Mouse (Mus musculus) limb, embryonic 11.5 days (tissue): ENCODE measurements around the gene Lrch1. TPM values are rescaled to one million over a fixed set of nuclear protein-coding genes. Genes with fewer than 3 reads are reported as not detected.
A peak's percentile ranks its signal among the peaks of the same experiment; 100 is the strongest.

Experiments
- ATAC-seq: fragments of 200-750 bp; cut with Nextera tagmentation; 2 replicates; pipeline ENCODE4 v1.8.0; 2017; ENCODE audit warnings: low read depth; ENCODE audit not compliant: insufficient number of reproducible peaks, low FRiP score, low TSS enrichment
- DNase-seq: peaks from one replicate; pipeline ENCODE4 v3.0.0-alpha.2; 2015; ENCODE audit warnings: low spot score
- H3K27ac ChIP-seq: fragments of 300-500 bp; sonication (generic); replicated peaks from 2 replicates; pipeline ENCODE4 v1.5.1; 2014; ENCODE audit warnings: low read depth, mild to moderate bottlenecking, low read length
- H3K27me3 ChIP-seq: fragments of 300-500 bp; sonication (generic); 2 replicates; pipeline ENCODE4 v1.6.1; 2014; ENCODE audit warnings: mild to moderate bottlenecking, low read length, mixed read lengths; ENCODE audit not compliant: control insufficient read depth, insufficient read depth
- H3K36me3 ChIP-seq: fragments of 300-500 bp; sonication (generic); 2 replicates; pipeline ENCODE4 v1.6.1; 2014; ENCODE audit warnings: mild to moderate bottlenecking, low read length, moderate library complexity, mixed read lengths; ENCODE audit not compliant: control insufficient read depth, insufficient read depth
- H3K4me1 ChIP-seq: fragments of 300-500 bp; sonication (generic); 2 replicates; pipeline ENCODE4 v1.6.1; 2014; ENCODE audit warnings: low read length, mixed read lengths; ENCODE audit not compliant: control insufficient read depth, insufficient read depth
- H3K4me2 ChIP-seq: fragments of 300-500 bp; sonication (generic); 2 replicates; pipeline ENCODE4 v1.6.1; 2014; ENCODE audit warnings: low read depth, mild to moderate bottlenecking, moderate library complexity; ENCODE audit not compliant: severe bottlenecking
- H3K4me3 ChIP-seq: fragments of 300-500 bp; sonication (generic); 2 replicates; pipeline ENCODE4 v1.5.1; 2014; ENCODE audit warnings: low read depth, low read length
- H3K9ac ChIP-seq: fragments of 300-500 bp; sonication (generic); 2 replicates; pipeline ENCODE4 v1.6.1; 2014; ENCODE audit warnings: mild to moderate bottlenecking, low read length
- H3K9me3 ChIP-seq: fragments of 300-500 bp; sonication (generic); 2 replicates; pipeline ENCODE4 v1.6.1; 2016; ENCODE audit warnings: low read length; ENCODE audit not compliant: control insufficient read depth
- WGBS: fragments of 180-500 bp; shearing (Covaris S2); extraction: QIAGEN DNeasy Blood & Tissue Kit; methylation state at CpG from one replicate; pipeline ENCODE4 v1.1.7; 2014; 5-methylcytosine and 5-hydroxymethylcytosine counted together
- polyA plus RNA-seq: library from polyadenylated mRNA; unstranded; fragments of >200 nt; fragmentation: Nextera tagmentation; extraction: Ambion mirVana; gene quantifications from 2 replicates; pipeline ENCODE4 v1.2.1, GENCODE M21; 2014

Gene Lrch1
- polyA plus RNA-seq, 1 experiment from 2014 or later = 12.9 TPM

DNA sequence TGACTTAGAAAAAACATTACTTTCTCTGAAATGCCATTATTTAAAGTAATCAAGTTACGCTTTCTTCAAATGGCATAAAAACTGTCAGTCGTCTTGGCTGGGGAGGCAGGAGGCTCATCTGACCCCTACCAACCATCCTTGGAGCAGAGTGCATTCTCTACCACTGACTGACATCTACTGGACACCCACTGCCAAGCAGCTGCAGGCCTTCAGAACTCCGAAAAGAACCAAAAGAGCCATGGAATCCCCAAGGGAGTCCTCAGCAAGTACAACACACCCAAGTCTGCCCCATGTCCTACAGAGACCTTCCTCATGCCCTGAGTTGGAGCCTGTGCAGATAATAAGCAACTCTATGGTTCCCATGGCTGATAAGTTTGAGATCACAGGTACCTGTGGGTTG, 224.1 kb downstream of the Lrch1 start:
- H3K4me1 ChIP-seq = no peaks in the 10 kb centered on the region
- no peaks in the 10 kb centered on the region for H3K9me3 ChIP-seq
- H3K4me2 ChIP-seq = no peak overlapping the region
- ATAC-seq (no peak), DNase-seq (no peak)
- no peak overlapping the region for H3K4me3 ChIP-seq
- no peaks in the 10 kb centered on the region for H3K36me3 ChIP-seq
- H3K27me3 ChIP-seq = no peaks in the 10 kb centered on the region
- no peak overlapping the region for H3K9ac ChIP-seq
- H3K27ac ChIP-seq = no peak overlapping the region
- WGBS = 75% methylated on average over 3 of the region's 3 CpGs

GRCm38 (mm10) chr14:74709054-74709453, 238.6 kb downstream of the Lrch1 start:
- Histone ChIP-seq H3K4me2 (no peak overlapping the region), H3K4me1 (peaks cover 1% of the 10 kb centered on the region; the same call in 1 of the 2 replicates), H3K9ac (no peak overlapping the region), H3K4me3 (no peak overlapping the region), H3K27me3 (no peaks in the 10 kb centered on the region), H3K9me3 (no peaks in the 10 kb centered on the region), H3K36me3 (no peaks in the 10 kb centered on the region), H3K27ac (no peak overlapping the region)
- ATAC-seq (no peak), DNase-seq (peak; percentile 42)
- WGBS = 30% methylated on average over 3 of the region's 3 CpGs

Other genes with a start within 250 kb of the Lrch1 start
- gene Esd, start 215.6 kb downstream of the Lrch1 start, polyA plus RNA-seq = 337 and 358 TPM in 2 replicates
- gene Rubcnl, start 68.2 kb upstream of the Lrch1 start, polyA plus RNA-seq = 0.77 and 0.79 TPM in 2 replicates
- gene Lrrc63, start 183.0 kb upstream of the Lrch1 start, polyA plus RNA-seq = 0.14 TPM in 1 of 2 replicates, not detected in the other
- 21.4 and 23.0 TPM in 2 replicates for gene Lcp1, start 183.2 kb upstream of the Lrch1 start, polyA plus RNA-seq